In genomic region chr3:25575526-25575925, GRCm38 (mm10) we compare ENCODE assay signal across 14 mouse cellular contexts.
"Had no signal": no experiment of that assay in that cellular context is flagged by ENCODE, and none has a peak within 500 bp of the region (broad histone marks: within the 10 kb centered on the region; RNA-seq: fewer than 3 reads in every experiment).

No protein-coding gene starts in this region.

- ATAC-seq: lung, postnatal 0 days; midbrain, embryonic 15.5 days had no signal

- H3K4me2 ChIP-seq: limb, embryonic 12.5 days; liver, embryonic 13.5 days; midbrain, embryonic 15.5 days had no signal

- H3K27me3 ChIP-seq: limb, embryonic 12.5 days; liver, embryonic 13.5 days; midbrain, embryonic 15.5 days had no signal

- H3K4me3 ChIP-seq: limb, embryonic 12.5 days; liver, embryonic 13.5 days; midbrain, embryonic 10.5 days; midbrain, embryonic 15.5 days had no signal

- H3K9ac ChIP-seq: limb, embryonic 12.5 days; liver, embryonic 13.5 days; midbrain, embryonic 15.5 days had no signal

- H3K9me3 ChIP-seq: limb, embryonic 12.5 days; liver, embryonic 13.5 days; midbrain, embryonic 10.5 days; midbrain, embryonic 15.5 days had no signal

- H3K4me1 ChIP-seq: limb, embryonic 12.5 days; liver, embryonic 13.5 days; midbrain, embryonic 10.5 days; midbrain, embryonic 15.5 days had no signal

- H3K36me3 ChIP-seq: limb, embryonic 12.5 days; liver, embryonic 13.5 days; midbrain, embryonic 10.5 days; midbrain, embryonic 15.5 days had no signal

- DNase-seq: kidney, postnatal 10 days; kidney, postnatal 4 days; liver; liver, embryonic 13.5 days; lung, adult 2 months; lung, postnatal 36 days; right cerebral cortex, postnatal 4 days; spleen, adult 18-20 months; thymus, adult 18-20 months; thymus, postnatal 14 days had no signal

- H3K27ac ChIP-seq: limb, embryonic 12.5 days; liver, embryonic 13.5 days; midbrain, embryonic 10.5 days; midbrain, embryonic 15.5 days had no signal
